Mouse (Mus musculus): ENCODE measurements around the gene Bloc1s2.
"Not testable (repeated sequence)": the region's sequence is repeated elsewhere in the genome, so short reads cannot be mapped to it uniquely, and the experiment has no call there.

Bloc1s2 gene

DNA sequence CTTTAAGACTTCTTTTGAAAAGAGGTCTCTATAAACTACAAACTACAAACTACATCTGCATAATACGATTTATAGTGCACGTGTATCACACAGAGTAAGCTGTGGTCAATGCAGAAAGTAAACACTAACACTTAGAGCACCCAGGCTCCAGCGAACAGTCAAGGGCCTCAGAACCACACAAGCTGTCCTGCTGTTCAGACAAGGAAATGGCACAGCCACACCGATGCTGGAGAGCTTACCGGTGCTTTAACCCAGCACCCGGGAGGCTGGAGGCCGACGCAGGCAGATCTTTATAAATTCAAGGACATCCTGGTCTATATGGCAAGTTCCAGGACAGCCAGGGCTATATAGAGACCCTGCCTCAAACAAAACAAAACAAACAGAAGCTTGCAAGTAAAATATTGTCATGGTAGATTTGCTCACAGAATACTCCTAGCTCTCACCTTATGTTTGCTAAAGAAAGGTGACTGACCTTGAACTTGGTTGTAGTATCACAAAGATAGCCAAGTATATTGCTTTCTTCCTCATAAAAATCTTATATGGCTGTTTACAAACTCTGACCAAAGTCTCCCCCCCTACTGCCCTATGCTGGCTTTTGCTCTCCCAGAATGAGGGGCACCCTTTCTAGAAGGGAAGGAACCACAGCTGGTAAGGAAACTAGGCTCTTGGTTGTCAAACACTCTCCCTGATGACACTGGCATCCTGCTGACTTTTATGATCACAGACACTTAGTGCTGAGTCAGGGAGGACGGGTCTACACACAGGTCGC lies 18.3 kb downstream of the Bloc1s2 start:
- DNase-seq (ENCODE audit: low spot score), result no peak

DNA sequence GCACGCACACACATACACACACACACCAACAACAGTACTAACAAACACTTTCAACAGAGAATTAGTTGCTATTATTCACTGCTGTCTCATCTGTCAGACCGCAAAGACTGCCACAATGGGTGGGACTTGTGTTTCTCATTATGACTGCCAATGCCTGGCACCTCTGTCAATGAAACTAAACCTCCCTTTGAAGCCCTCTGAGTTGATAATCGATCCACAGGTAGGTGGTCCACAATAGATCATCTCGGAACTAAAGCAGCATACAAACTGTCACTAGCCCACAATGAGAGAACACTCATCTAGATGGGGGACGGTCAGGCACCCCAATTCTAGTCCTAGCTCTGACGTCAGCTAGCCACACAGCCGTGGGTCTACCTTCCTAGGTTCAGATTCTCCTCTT lies 25.1 kb downstream of the Bloc1s2 start:
- no peak for DNase-seq (ENCODE audit: low spot score)

DNA sequence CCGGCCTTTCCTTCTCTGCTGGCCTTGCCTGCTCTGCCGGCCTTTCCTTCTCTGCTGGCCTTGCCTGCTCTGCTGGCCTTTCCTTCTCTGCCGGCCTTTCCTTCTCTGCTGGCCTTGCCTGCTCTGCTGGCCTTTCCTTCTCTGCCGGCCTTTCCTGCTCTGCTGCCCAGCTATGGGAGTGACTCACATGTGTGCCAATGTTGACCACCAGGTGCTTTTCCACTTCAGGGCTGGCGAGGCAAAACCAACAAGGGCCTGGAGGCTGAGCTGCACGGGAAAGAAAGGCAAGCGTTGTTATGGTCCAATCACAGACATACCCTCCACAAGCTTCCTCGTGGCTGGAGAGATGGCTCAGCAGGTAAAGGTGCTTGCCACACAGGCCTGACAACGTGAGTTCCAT lies 25.6 kb downstream of the Bloc1s2 start:
- not testable (repeated sequence) for DNase-seq (ENCODE audit: low spot score)

DNA sequence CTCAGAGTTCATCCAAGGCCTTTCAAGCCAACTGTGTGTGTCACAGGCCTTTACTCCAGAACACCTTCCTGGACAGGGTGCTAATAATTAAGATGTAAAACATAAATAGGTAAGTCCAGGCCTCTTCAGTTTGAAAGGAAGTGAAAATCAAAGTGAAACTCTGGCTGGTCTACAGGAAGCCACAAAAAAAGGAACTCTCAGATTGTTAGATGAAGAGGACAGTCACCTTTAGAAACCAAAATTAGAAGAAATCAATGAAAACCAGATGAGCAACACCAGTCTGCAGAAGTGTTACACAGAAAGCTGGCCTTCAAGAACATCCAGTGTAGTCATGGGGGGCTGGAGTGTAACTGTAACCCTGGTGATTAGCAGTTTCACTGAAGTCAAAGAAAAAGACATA lies 28.5 kb downstream of the Bloc1s2 start:
- DNase-seq (ENCODE audit: low spot score), result no peak

DNA sequence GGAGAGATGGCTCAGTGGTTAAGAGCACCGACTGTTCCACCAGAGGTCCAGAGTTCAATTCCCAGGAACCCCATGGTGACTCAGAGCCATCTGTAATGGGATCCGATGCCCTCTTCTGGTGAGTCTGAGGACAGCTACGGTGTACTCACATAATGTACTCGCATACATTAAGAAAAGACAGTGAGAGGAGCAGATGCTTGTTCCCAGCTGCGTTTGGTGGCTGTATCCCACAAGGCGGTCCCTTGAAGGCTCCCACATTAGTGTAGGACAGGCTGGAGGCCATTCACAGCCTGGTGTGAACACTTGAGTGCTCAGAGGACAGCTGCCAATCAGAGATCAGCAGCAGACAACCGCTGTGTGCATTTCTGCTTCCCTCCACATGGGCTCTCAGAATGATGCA lies 34.5 kb downstream of the Bloc1s2 start:
- no peak for DNase-seq (ENCODE audit: low spot score)

DNA sequence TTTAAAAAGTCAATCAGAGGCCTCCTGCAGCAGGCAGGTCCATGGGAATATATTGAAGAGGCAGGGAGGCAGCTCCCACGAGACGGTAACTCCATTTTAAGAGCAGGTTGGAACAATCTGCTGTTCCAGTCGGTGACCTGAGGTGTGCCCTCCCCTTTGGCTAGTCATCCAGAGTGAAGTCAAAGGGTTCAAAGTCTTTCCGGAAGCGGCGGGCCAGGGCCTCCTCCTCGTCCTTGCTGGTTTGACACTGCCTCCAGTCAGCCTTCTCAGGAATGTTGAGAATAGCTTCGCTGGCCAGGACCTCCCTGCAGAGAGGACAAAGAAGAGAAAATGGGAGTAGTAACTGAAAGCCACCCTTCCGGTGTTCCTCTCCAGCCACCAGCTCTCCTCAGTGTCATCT lies 35.9 kb downstream of the Bloc1s2 start:
- DNase-seq (ENCODE audit: low spot score), result no peak

DNA sequence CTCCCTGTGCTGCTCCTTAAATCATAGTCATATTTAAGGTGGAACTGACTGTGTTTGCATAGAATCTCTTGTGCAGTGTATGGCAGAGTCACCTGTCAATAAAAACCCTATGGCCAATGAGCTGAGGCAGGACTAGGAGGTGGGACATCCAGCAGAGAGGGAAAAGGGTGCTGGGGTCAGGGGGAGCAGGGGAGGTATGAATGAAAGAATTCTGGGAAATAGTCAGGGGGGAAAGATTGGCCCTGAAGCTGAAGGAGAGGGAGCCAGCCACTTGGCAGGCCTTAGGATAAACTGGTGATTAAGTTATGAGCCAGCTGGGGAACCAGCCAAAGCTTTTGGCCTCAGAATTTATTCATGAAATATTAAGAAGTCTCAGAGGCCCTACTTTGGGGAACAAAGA lies 37.2 kb downstream of the Bloc1s2 start:
- DNase-seq (ENCODE audit: low spot score), result no peak

DNA sequence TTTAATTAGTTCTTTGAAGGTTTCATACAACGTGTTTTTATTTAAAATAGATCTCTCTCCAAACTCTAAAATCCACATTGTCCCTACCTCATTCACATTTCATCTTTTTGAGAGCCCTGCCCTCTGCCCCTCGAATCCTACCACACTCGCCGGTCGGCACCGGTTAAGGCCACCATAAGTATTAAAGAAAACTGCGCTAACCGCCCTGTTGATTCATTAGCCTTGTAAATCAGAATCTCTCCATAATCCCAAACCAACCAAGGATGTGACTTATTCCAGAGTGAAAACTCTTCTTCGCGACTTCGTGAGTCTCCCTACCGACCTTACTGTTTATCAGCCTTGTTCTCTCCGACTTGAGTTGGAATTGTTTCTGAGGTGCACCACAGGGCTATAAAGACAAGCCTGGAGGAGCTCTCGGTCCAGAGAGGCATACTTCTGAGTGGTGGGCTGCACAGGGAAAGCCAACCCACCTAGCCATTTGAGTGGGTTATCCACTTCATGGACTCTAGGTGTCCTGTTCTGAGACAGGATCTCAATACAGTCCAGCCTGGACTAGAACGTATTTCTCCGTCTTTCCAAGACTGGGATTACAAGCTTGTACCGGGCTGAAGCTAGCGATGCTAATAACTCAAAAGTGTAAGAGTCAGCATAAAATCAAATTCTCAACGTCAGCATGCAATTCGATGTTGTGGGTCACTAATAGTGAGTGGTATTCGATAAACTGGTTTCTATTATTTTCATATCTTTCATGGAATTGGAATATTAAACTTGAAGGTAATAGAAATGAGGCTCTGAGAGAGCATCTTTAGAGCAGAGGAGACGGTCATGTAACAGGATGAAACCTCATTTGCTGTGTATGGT lies 38.4 kb downstream of the Bloc1s2 start:
- no peak for DNase-seq (ENCODE audit: low spot score)

DNA sequence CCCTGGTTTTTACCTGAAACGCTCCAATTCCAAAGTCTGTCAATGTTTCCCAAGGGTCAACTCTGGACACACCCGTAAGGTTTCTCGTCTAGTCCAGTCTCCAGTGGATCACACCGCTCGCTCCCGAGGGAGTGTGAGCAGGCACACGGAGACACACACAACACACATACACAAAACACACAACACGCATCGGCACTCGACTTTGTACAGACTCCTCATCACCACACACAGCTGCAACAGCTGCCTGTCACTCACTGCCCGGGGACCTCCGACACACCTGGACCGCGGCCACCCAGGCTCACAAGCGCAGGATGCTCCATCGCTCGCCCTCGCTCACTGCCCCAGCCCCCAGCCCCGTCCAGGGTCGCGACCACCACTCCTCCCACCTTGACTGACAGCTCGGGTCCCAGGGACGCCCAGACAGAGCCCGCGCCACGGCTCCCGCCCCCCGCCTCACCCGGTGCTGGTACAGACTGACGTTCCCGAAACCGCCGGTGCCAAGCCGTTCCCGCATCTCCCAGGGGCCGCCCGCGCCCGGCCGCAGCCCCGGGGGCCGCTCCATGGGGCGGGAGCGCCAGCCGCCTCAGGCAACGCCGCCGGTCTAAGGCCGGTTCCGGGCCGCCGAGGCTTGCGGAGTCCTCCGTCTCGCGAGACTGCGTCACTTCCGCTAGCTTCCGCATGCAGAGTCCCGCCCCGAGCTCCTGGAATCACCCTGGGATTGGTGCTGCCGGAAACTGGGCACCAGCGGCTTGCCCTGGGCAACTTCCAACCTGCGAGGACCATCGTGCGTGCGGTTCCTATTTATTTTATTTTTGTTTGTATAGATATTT lies 39.2 kb downstream of the Bloc1s2 start, which contains the start of gene Chuk:
Chuk (minus strand) TSS at position 650 of the 830 bp plus-strand sequence.
- DNase-seq (ENCODE audit: low spot score), result peak; percentile 93

DNA sequence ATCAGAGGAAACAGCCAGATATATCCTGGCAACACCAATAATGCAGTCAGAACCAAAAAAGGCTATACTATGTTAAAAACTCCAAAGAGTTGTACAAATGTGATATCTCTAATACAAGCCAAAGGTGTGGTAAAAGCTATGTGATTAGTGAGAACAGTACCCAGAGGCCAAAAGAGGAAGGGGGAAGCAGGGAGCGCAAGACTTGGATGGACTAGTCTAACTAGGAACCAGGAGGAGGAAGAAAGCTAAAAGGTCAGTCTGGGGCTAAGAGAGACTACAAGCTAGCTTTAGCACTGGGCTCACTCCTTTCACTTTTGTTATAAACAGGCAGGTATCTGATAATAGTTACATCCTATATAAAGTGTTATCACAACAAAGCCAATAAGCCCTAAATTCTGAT lies 41.9 kb downstream of the Bloc1s2 start:
- no peak for DNase-seq (ENCODE audit: low spot score)

DNA sequence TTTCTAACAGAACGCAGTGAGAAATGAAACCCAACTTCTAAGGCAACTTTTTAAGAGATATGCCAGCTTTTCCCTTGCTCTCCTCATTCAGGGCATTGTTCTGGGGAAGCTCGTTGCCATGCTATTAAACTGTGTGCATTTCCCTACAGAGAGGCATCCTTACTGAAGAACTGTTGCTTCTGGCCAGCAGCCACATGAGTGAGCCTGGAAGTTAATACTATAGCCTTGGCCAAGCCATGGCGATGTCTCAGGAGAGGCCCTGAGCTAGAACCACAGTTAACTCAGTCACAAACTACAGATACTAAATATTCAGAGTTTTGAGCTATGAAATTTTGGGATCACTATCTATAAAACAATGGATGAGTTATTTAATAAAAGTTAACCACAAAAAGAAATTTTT lies 43.2 kb downstream of the Bloc1s2 start:
- DNase-seq (ENCODE audit: low spot score), result no peak

DNA sequence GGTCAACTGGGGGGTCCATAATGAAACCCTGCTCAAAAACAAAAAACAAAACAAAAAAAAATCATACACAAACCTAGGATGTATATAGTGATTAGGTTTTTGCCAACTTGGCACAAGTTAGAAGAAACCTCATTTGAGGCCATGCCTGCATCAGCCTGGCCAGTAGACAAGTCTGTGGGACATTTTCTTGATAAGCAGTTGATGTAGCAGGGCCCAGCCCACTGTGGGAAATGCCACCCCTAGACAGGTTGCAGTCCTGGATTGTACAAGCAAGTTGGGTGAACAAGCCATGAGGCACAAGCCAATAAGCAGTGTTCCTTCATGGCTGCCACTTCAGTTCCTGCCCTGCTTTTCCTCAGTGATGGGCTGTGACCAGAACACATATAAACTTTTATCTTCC lies 45.4 kb downstream of the Bloc1s2 start:
- DNase-seq (ENCODE audit: low spot score), result no peak
